Mouse (Mus musculus) forebrain, embryonic 10.5 days (tissue): ENCODE measurements around the gene Gpr12. TPM values are rescaled to one million over a fixed set of nuclear protein-coding genes. Genes with fewer than 3 reads are reported as not detected.
A peak's percentile ranks its signal among the peaks of the same experiment; 100 is the strongest.
"Not testable (repeated sequence)": the region's sequence is repeated elsewhere in the genome, so short reads cannot be mapped to it uniquely, and the experiment has no call there.

Experiments
- DNase-seq: peaks from one replicate; pipeline ENCODE4 v3.0.0-alpha.2; 2017; ENCODE audit warnings: low spot score; ENCODE audit errors: extremely low spot score
- H3K27ac ChIP-seq: fragments of 300-500 bp; sonication (generic); 2 replicates; pipeline ENCODE4 v1.5.1; 2016; ENCODE audit warnings: mild to moderate bottlenecking
- H3K27me3 ChIP-seq: fragments of 300-500 bp; sonication (generic); 2 replicates; pipeline ENCODE4 v1.6.1; 2016; ENCODE audit warnings: mild to moderate bottlenecking; ENCODE audit not compliant: poor library complexity, severe bottlenecking
- H3K36me3 ChIP-seq: fragments of 300-500 bp; sonication (generic); replicated peaks from 2 replicates; pipeline ENCODE4 v1.6.1; 2016; ENCODE audit warnings: mild to moderate bottlenecking, moderate library complexity
- H3K4me1 ChIP-seq: fragments of 300-500 bp; sonication (generic); 2 replicates; pipeline ENCODE4 v1.6.1; 2016
- H3K4me3 ChIP-seq: fragments of 300-500 bp; sonication (generic); 2 replicates; pipeline ENCODE4 v1.5.1; 2016; ENCODE audit warnings: mild to moderate bottlenecking, moderate library complexity
- H3K9me3 ChIP-seq: fragments of 300-500 bp; sonication (generic); 2 replicates; pipeline ENCODE4 v1.6.1; 2016; ENCODE audit warnings: mild to moderate bottlenecking, moderate library complexity
- WGBS: fragments of 180-500 bp; shearing (Covaris S2); methylation state at CpG from one replicate; pipeline ENCODE4 v1.1.7; 2016; 5-methylcytosine and 5-hydroxymethylcytosine counted together
- polyA plus RNA-seq: library from polyadenylated mRNA; unstranded; fragments of >200 nt; fragmentation: Nextera tagmentation; extraction: Ambion mirVana; gene quantifications from 2 replicates; pipeline ENCODE4 v1.2.1, GENCODE M21; 2016

The Gpr12 gene
- polyA plus RNA-seq, 1 experiment from 2014 or later, result 0.15 TPM

GRCm38 (mm10) chr5:146599970-146600369 lies 14.9 kb upstream of the Gpr12 start:
- H3K4me1 ChIP-seq, result no peaks in the 10 kb centered on the region; the same call in 1 of the 2 replicates
- 88% methylated on average over 5 of the region's 5 CpGs for whole genome bisulfite sequencing
- no peak for DNase-seq

DNA sequence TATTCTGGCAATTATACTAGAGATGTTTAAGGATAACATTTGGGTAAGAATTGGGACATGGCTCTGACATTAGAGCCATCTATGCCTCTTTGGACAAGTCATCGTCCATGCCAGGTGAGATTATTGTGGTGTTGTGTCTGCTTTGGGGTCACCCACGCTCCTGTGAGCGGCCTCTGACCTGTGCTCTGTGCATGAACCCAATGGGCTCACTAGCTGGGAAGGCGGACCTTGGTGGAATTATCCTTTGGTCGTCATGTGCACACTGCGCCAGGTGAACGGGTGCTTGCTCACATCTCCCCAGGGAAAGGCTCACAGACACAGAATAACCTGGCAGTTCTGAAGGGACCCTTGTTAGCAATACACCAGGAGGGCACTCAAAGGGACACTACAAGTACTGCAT lies 14.2 kb upstream of the Gpr12 start:
- H3K36me3 ChIP-seq, H3K27ac ChIP-seq, H3K9me3 ChIP-seq, H3K4me1 ChIP-seq, H3K4me3 ChIP-seq, DNase-seq: not testable (repeated sequence)
- 90% methylated on average over 7 of the region's 7 CpGs for WGBS
- H3K27me3 ChIP-seq, result peaks cover 30% of the 10 kb centered on the region

More at GRCm38 (mm10) chr5:146599970-146600369, 14.9 kb upstream of the Gpr12 start:
- Histone ChIP-seq H3K4me3 (no peak overlapping the region), H3K9me3 (peaks cover 5% of the 10 kb centered on the region; the same call in 1 of the 2 replicates), H3K27me3 (peaks cover 22% of the 10 kb centered on the region), H3K36me3 (no peaks in the 10 kb centered on the region), H3K27ac (no peak overlapping the region)

- peaks cover 14% of the 10 kb centered on the region; the same call in 1 of the 2 replicates for H3K9me3 ChIP-seq
- H3K27me3 ChIP-seq, result peaks cover 37% of the 10 kb centered on the region
- no peak overlapping the region for H3K4me3 ChIP-seq
- H3K36me3 ChIP-seq, result peaks cover 3% of the 10 kb centered on the region; the same call in 1 of the 2 replicates
- no peaks in the 10 kb centered on the region; the same call in 1 of the 2 replicates for H3K4me1 ChIP-seq
- H3K27ac ChIP-seq, result no peak overlapping the region
- DNase-seq, result no peak
- 88% methylated on average over 27 of the region's 27 CpGs for WGBS
Measured at GRCm38 (mm10) chr5:146598215-146599119, 13.4 kb upstream of the Gpr12 start.

GRCm38 (mm10) chr5:146597503-146597874 lies 12.4 kb upstream of the Gpr12 start:
- no peak for DNase-seq
- H3K27me3 ChIP-seq, result peaks cover 41% of the 10 kb centered on the region
- 96% methylated on average over 10 of the region's 10 CpGs for WGBS
- peaks cover 3% of the 10 kb centered on the region; the same call in 1 of the 2 replicates for H3K36me3 ChIP-seq
- no peak overlapping the region for H3K4me3 ChIP-seq
- H3K27ac ChIP-seq, result no peak overlapping the region
- peaks cover 8% of the 10 kb centered on the region for H3K4me1 ChIP-seq
- H3K9me3 ChIP-seq, result peaks cover 17% of the 10 kb centered on the region; the same call in 1 of the 2 replicates

- 89% methylated on average over 18 of the region's 18 CpGs for WGBS
- Histone ChIP-seq H3K27me3 (peaks cover 44% of the 10 kb centered on the region), H3K9me3 (peaks cover 17% of the 10 kb centered on the region; the same call in 1 of the 2 replicates), H3K27ac (no peak overlapping the region), H3K36me3 (peaks cover 3% of the 10 kb centered on the region; the same call in 1 of the 2 replicates), H3K4me1 (peaks cover 14% of the 10 kb centered on the region), H3K4me3 (no peak overlapping the region)
- DNase-seq, result no peak
Measured at GRCm38 (mm10) chr5:146596612-146597502, 11.8 kb upstream of the Gpr12 start.

DNA sequence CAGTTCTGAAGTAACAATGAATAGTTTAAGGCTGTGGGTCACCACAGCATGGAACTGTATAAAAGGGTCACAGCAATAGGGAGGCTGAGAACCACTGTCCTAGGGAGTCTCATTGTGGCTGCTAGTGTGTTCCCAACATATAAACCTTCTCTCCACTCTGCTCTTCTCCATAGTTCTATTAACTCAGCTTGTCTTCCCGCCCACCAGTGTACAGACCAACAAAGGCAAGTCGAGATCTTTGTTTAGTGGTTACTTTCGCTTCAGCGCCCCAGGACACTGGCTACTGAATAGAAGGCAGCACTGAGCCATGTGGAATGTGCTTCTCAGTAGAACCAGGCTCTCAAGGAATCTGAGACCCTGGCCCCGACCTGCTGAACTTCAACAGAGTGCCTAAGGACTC lies 7.5 kb upstream of the Gpr12 start:
- peaks cover 12% of the 10 kb centered on the region; the same call in 1 of the 2 replicates for H3K9me3 ChIP-seq
- peak overlapping the region; percentile 77 for H3K27ac ChIP-seq
- peaks cover 80% of the 10 kb centered on the region for H3K27me3 ChIP-seq
- 21% methylated on average over 5 of the region's 5 CpGs for WGBS
- peaks cover 3% of the 10 kb centered on the region; the same call in 1 of the 2 replicates for H3K36me3 ChIP-seq
- no peak overlapping the region; the same call in 1 of the 2 replicates for H3K4me3 ChIP-seq
- DNase-seq, result peak; percentile 89
- peaks cover 22% of the 10 kb centered on the region for H3K4me1 ChIP-seq

GRCm38 (mm10) chr5:146591636-146592035 lies 6.6 kb upstream of the Gpr12 start:
- no peak for DNase-seq
- H3K27ac ChIP-seq, result peak overlapping the region; percentile 77; the same call in 1 of the 2 replicates
- H3K4me3 ChIP-seq, result no peak overlapping the region
- H3K36me3 ChIP-seq, result peaks cover 3% of the 10 kb centered on the region; the same call in 1 of the 2 replicates
- peaks cover 12% of the 10 kb centered on the region; the same call in 1 of the 2 replicates for H3K9me3 ChIP-seq
- peaks cover 83% of the 10 kb centered on the region for H3K27me3 ChIP-seq
- WGBS, result 92% methylated on average over 4 of the region's 4 CpGs
- H3K4me1 ChIP-seq, result peaks cover 22% of the 10 kb centered on the region

- DNase-seq, result no peak
- H3K36me3 ChIP-seq, result peaks cover 3% of the 10 kb centered on the region; the same call in 1 of the 2 replicates
- 91% methylated on average over 4 of the region's 4 CpGs for WGBS
- H3K9me3 ChIP-seq, result peaks cover 12% of the 10 kb centered on the region; the same call in 1 of the 2 replicates
- H3K4me3 ChIP-seq, result no peak overlapping the region
- H3K27ac ChIP-seq, result no peak overlapping the region
- H3K4me1 ChIP-seq, result peaks cover 22% of the 10 kb centered on the region
- peaks cover 87% of the 10 kb centered on the region for H3K27me3 ChIP-seq
Measured at GRCm38 (mm10) chr5:146590987-146591386, 5.9 kb upstream of the Gpr12 start.

DNA sequence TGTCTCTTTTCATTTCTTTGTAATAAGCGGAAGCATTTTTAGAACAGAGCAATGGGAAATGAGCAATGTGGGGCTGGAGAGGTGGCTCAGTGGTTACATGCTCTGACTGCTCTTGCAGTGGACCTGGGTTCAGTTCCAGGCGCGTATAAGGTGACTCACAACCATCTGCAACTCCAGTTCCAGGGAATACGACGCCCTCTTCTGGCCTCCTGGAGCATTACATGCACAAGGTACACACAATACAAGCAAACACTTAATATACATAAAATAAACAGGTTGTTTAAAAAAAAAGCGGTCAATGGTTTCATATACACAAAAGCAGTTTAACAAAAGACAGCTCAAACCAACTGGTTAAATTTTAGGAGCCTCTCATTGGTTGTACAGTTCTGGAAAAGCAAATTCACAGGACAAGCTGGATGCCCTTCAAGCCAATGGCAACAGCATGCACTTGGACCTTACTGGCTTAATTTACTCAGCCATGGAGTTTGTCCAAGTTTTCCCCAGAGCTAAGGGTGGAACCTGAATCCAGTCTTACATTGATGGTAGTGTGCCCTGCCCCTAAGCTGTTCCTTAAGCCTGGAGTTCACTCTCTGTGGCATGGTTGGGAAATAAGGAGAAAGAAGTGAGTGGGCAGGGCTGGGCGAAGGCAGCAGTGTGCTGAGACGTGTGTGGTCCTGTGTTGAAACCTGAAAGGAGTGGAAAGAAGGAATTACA lies 1.5 kb upstream of the Gpr12 start:
- Histone ChIP-seq H3K27ac (no peak overlapping the region), H3K4me3 (no peak overlapping the region), H3K36me3 (no peaks in the 10 kb centered on the region), H3K9me3 (no peaks in the 10 kb centered on the region), H3K27me3 (peaks cover 97% of the 10 kb centered on the region), H3K4me1 (peaks cover 25% of the 10 kb centered on the region)
- DNase-seq, result no peak
- 74% methylated on average over 8 of the region's 8 CpGs for WGBS

GRCm38 (mm10) chr5:146585307-146585651 lies 240 bp upstream of the Gpr12 start:
- no peak for DNase-seq
- no peaks in the 10 kb centered on the region for H3K36me3 ChIP-seq
- no peak overlapping the region for H3K27ac ChIP-seq
- no peaks in the 10 kb centered on the region for H3K9me3 ChIP-seq
- H3K27me3 ChIP-seq, result peaks cover 86% of the 10 kb centered on the region
- peaks cover 20% of the 10 kb centered on the region for H3K4me1 ChIP-seq
- peak overlapping the region; percentile 69 for H3K4me3 ChIP-seq
- WGBS, result 18% methylated on average over 10 of the region's 10 CpGs

DNA sequence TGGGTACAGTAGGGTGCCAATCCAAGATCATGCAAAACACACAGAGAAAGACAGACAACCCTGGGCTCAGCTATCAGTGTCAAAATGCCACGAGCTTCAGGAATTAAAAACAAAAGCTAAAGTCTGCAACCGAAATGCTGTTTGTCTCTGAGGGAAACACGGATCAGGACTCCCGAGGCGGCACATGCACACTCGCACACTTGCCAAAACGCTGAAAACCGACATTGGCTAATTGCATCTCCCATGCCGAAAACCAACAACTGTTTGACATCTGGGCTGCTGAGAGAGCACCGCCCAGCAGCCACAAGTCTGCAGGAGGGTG lies 922 bp downstream of the Gpr12 start:
- peaks cover 20% of the 10 kb centered on the region for H3K4me1 ChIP-seq
- peak overlapping the region; percentile 69 for H3K4me3 ChIP-seq
- H3K9me3 ChIP-seq, result no peaks in the 10 kb centered on the region
- peaks cover 74% of the 10 kb centered on the region for H3K27me3 ChIP-seq
- 16% methylated on average over 10 of the region's 10 CpGs for WGBS
- H3K36me3 ChIP-seq, result no peaks in the 10 kb centered on the region
- no peak for DNase-seq
- no peak overlapping the region for H3K27ac ChIP-seq

- Histone ChIP-seq H3K36me3 (no peaks in the 10 kb centered on the region), H3K4me3 (no peak overlapping the region), H3K27ac (no peak overlapping the region), H3K27me3 (peaks cover 3% of the 10 kb centered on the region), H3K4me1 (no peaks in the 10 kb centered on the region), H3K9me3 (no peaks in the 10 kb centered on the region)
- 90% methylated on average over 3 of the region's 3 CpGs for WGBS
- no peak for DNase-seq
Measured at GRCm38 (mm10) chr5:146576668-146577067, 8.4 kb downstream of the Gpr12 start.
